Mouse (Mus musculus) spleen, adult 12 weeks (tissue): ENCODE measurements around the gene Vps9d1.
"Not testable (repeated sequence)": the region's sequence is repeated elsewhere in the genome, so short reads cannot be mapped to it uniquely, and the experiment has no call there.

Source experiments
- DNase-seq: peaks from one replicate; pipeline ENCODE4 v3.0.0; 2022; ENCODE audit warnings: low spot score

Gene Vps9d1

GRCm38 (mm10) chr8:123253451-123254098, 573 bp downstream of the Vps9d1 start:
- DNase-seq: no peak

GRCm38 (mm10) chr8:123252925-123253324, 1.2 kb downstream of the Vps9d1 start:
- DNase-seq: no peak

- no peak for DNase-seq
These were observed 3.2 kb downstream of the Vps9d1 start for GRCm38 (mm10) chr8:123250940-123251339.

- no peak for DNase-seq
These were observed 5.6 kb downstream of the Vps9d1 start for GRCm38 (mm10) chr8:123248596-123248995.

GRCm38 (mm10) chr8:123247748-123248147, 6.4 kb downstream of the Vps9d1 start:
- DNase-seq: no peak

GRCm38 (mm10) chr8:123245543-123245942, 8.6 kb downstream of the Vps9d1 start:
- no peak for DNase-seq

- no peak for DNase-seq
These were observed 9.8 kb downstream of the Vps9d1 start for GRCm38 (mm10) chr8:123244382-123244781.

GRCm38 (mm10) chr8:123243053-123243452, 11.1 kb downstream of the Vps9d1 start:
- no peak for DNase-seq

GRCm38 (mm10) chr8:123242107-123242923, 11.8 kb downstream of the Vps9d1 start:
- DNase-seq: no peak

- DNase-seq: no peak
These were observed 14.8 kb downstream of the Vps9d1 start for GRCm38 (mm10) chr8:123239398-123239797.

- peak; percentile 76 for DNase-seq
These were observed 18.3 kb downstream of the Vps9d1 start, which contains the start of gene Spata2l for GRCm38 (mm10) chr8:123235520-123236497. TSS of gene Spata2l (minus strand) at chr8:123236233.

- no peak for DNase-seq
These were observed 19.1 kb downstream of the Vps9d1 start for GRCm38 (mm10) chr8:123234918-123235519.

GRCm38 (mm10) chr8:123233760-123234159, 20.4 kb downstream of the Vps9d1 start:
- no peak for DNase-seq

GRCm38 (mm10) chr8:123233300-123233699, 20.8 kb downstream of the Vps9d1 start:
- DNase-seq: no peak

GRCm38 (mm10) chr8:123232553-123232952, 21.6 kb downstream of the Vps9d1 start:
- DNase-seq: no peak

- no peak for DNase-seq
These were observed 22.4 kb downstream of the Vps9d1 start for GRCm38 (mm10) chr8:123231742-123232141.

GRCm38 (mm10) chr8:123230326-123230725, 23.8 kb downstream of the Vps9d1 start:
- not testable (repeated sequence) for DNase-seq

- DNase-seq: no peak
These were observed 25.7 kb downstream of the Vps9d1 start for GRCm38 (mm10) chr8:123228416-123228815.

- peak; percentile 89 for DNase-seq
These were observed 29.6 kb downstream of the Vps9d1 start, which contains the start of gene Cdk10 for GRCm38 (mm10) chr8:123224278-123225266. TSS of gene Cdk10 (plus strand) at chr8:123224842.

- DNase-seq: no peak
These were observed 33.2 kb downstream of the Vps9d1 start for GRCm38 (mm10) chr8:123220917-123221316.
